Mouse (Mus musculus) midbrain, embryonic 16.5 days (tissue): ENCODE results near the gene Shtn1. TPM values are rescaled to one million over a fixed set of nuclear protein-coding genes. Genes with fewer than 3 reads are reported as not detected.

Experiments used
- ATAC-seq: fragments of 200-750 bp; cut with Nextera tagmentation; 2 replicates; pipeline ENCODE4 v1.8.0; 2017; ENCODE audit warnings: moderate TSS enrichment
- H3K27ac ChIP-seq: fragments of 300-500 bp; sonication (generic); 2 replicates; pipeline ENCODE4 v1.5.1; 2014; ENCODE audit warnings: mild to moderate bottlenecking, low read length, mixed read lengths
- H3K27me3 ChIP-seq: fragments of 300-500 bp; sonication (generic); 2 replicates; pipeline ENCODE4 v1.6.1; 2014; ENCODE audit warnings: low read depth, low read length, mixed read lengths; ENCODE audit not compliant: control insufficient read depth, insufficient read depth
- H3K36me3 ChIP-seq: fragments of 300-500 bp; sonication (generic); 2 replicates; pipeline ENCODE4 v1.6.1; 2014; ENCODE audit warnings: mild to moderate bottlenecking, low read length, moderate library complexity, mixed read lengths; ENCODE audit not compliant: control insufficient read depth, insufficient read depth
- H3K4me1 ChIP-seq: fragments of 300-500 bp; sonication (generic); 2 replicates; pipeline ENCODE4 v1.6.1; 2014; ENCODE audit warnings: mild to moderate bottlenecking, low read length, mixed read lengths; ENCODE audit not compliant: control insufficient read depth, insufficient read depth
- H3K4me2 ChIP-seq: fragments of 300-500 bp; sonication (generic); 2 replicates; pipeline ENCODE4 v1.6.1; 2014; ENCODE audit warnings: mild to moderate bottlenecking, low read length, mixed read lengths
- H3K4me3 ChIP-seq: fragments of 300-500 bp; sonication (generic); 2 replicates; pipeline ENCODE4 v1.5.1; 2014; ENCODE audit warnings: low read depth, mild to moderate bottlenecking, low read length, moderate library complexity, mixed read lengths
- H3K9ac ChIP-seq: fragments of 300-500 bp; sonication (generic); 2 replicates; pipeline ENCODE4 v1.6.1; 2014; ENCODE audit warnings: low read depth, low read length, mixed read lengths
- H3K9me3 ChIP-seq: fragments of 300-500 bp; sonication (generic); replicated peaks from 2 replicates; pipeline ENCODE4 v1.6.1; 2014; ENCODE audit warnings: mild to moderate bottlenecking, low read length, mixed read lengths; ENCODE audit not compliant: control insufficient read depth, poor library complexity, severe bottlenecking
- WGBS: fragments of 180-500 bp; shearing (Covaris S2); extraction: QIAGEN DNeasy Blood & Tissue Kit; methylation state at CpG from one replicate; pipeline ENCODE4 v1.1.7; 2014; 5-methylcytosine and 5-hydroxymethylcytosine counted together
- polyA plus RNA-seq: library from polyadenylated mRNA; unstranded; fragments of >200 nt; fragmentation: Nextera tagmentation; extraction: Ambion mirVana; gene quantifications from 2 replicates; pipeline ENCODE4 v1.2.1, GENCODE M21; 2015

The Shtn1 gene
- 56.5 and 63.4 TPM in 2 replicates for polyA plus RNA-seq

DNA sequence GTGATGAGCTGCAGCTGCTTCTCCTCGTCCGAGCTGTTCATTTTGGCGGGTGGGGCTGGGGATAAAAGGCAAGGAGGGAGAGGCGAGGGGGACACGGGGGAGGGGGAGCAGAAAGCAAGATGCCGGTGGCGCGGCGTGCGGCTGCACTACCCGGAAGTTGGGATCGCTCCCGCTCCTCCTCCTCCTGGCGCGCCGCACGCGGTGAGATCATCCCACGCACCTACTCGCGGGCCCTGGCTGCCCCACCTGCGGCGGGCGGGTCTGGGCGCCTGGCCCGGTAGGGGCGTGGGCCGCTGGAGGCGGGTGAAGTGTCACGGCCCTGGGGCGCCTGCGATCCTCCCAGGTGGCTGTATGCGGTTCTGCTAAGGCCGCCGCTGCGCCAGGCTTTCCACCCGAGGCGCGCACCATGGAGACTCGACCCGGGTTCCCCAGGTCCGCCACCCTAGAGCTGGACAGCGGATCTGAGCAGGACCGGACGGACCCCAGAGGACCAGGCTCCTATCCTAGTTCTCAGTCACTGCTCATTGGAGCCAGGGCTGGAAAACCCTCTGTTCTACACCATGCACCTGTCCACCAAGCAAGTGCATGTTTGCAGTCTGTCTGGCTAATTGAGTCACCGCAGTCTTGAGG lies at the start of gene Shtn1:
TSS of gene Shtn1 (minus strand) at position 629 of the 630 bp plus-strand sequence.
- peak; percentile 93 for ATAC-seq
- H3K27ac ChIP-seq = peak within 1 kb of the TSS; percentile 76
- H3K4me1 ChIP-seq = peaks cover 12% of the 10 kb centered on the region
- H3K9me3 ChIP-seq = no peaks in the 10 kb centered on the region
- WGBS = under 1% methylated on average over 38 of the region's 46 CpGs
- no peaks in the 10 kb centered on the region for H3K36me3 ChIP-seq
- H3K27me3 ChIP-seq = no peaks in the 10 kb centered on the region
- peak within 1 kb of the TSS; percentile 79 for H3K4me3 ChIP-seq
- peak within 1 kb of the TSS; percentile 91 for H3K9ac ChIP-seq
- peak within 1 kb of the TSS; percentile 66 for H3K4me2 ChIP-seq

DNA sequence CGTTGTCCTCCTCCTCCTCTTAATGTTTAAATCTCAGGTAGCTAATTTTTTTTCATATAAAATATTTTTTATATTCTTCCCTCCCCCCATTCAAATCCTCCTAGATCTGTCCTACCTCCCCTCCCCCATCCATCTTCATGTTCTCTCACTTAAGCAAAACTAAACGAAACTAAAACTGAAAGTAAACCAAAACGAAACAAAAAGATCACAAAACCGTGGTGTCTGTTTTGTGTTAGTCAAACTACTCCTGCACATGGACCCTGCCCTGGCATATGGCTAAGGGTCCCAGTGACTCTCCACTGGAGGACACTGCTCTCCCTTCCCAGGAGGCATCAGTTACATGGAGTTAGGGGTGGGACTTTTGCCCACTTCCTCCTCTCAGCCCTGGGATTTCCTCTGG lies 38.3 kb upstream of the Shtn1 start:
- H3K9ac ChIP-seq = no peak overlapping the region
- WGBS = 81% methylated on average over 4 of the region's 4 CpGs
- no peaks in the 10 kb centered on the region for H3K36me3 ChIP-seq
- no peak overlapping the region for H3K4me3 ChIP-seq
- H3K9me3 ChIP-seq = no peaks in the 10 kb centered on the region
- H3K4me1 ChIP-seq = peaks cover 2% of the 10 kb centered on the region; the same call in 1 of the 2 replicates
- ATAC-seq = no peak
- H3K4me2 ChIP-seq = no peak overlapping the region
- H3K27ac ChIP-seq = no peak overlapping the region
- no peaks in the 10 kb centered on the region for H3K27me3 ChIP-seq

DNA sequence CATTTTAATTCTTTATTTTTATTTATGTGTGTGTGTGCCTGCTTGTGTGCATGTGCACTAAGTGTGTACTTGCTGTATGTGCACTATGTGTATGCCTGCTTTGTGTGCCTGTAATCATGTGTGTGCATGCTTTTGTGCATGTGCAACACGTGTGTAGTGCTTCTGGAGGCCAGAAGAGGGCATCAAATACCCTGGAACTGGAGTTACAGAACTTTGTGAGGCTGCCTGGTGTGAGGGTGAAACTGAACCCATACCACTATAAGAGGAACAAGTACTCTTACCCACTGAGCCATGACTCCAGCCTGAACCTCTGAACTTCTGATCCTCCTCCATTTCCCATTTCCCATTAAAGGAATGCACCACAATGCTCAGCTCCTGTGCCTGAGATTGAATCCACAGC lies 34.0 kb upstream of the Shtn1 start:
- H3K36me3 ChIP-seq = no peaks in the 10 kb centered on the region
- no peaks in the 10 kb centered on the region for H3K9me3 ChIP-seq
- H3K4me1 ChIP-seq = peaks cover 2% of the 10 kb centered on the region; the same call in 1 of the 2 replicates
- WGBS = 61% methylated on average over 1 of the region's 1 CpGs
- H3K27me3 ChIP-seq = no peaks in the 10 kb centered on the region
- H3K9ac ChIP-seq = no peak overlapping the region
- H3K4me2 ChIP-seq = no peak overlapping the region
- no peak overlapping the region for H3K27ac ChIP-seq
- no peak for ATAC-seq
- no peak overlapping the region for H3K4me3 ChIP-seq

DNA sequence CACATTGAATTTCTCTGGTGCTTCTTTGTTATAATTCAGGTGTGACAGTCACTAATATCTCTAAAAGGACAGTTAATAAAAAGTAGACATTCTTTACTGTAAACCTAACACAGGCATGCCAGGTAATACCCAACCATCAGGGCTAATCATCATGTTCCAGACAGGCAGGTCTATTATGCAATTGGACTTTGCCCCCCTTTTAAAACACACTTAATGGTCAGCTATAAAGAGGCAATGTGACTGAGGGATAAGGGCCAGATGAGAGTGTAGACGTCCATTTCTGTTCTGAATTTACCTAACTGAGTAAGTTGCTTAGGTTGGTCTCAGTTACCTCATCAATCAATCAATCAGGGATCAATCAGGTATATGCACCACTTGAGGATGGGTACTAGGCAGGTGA lies 22.4 kb upstream of the Shtn1 start:
- ATAC-seq = no peak
- H3K9ac ChIP-seq = no peak overlapping the region
- H3K4me1 ChIP-seq = no peaks in the 10 kb centered on the region
- no peaks in the 10 kb centered on the region for H3K36me3 ChIP-seq
- WGBS = 79% methylated on average over 1 of the region's 1 CpGs
- no peak overlapping the region for H3K27ac ChIP-seq
- no peak overlapping the region for H3K4me3 ChIP-seq
- no peaks in the 10 kb centered on the region for H3K27me3 ChIP-seq
- H3K4me2 ChIP-seq = no peak overlapping the region
- H3K9me3 ChIP-seq = peaks cover 4% of the 10 kb centered on the region; the same call in 1 of the 2 replicates

DNA sequence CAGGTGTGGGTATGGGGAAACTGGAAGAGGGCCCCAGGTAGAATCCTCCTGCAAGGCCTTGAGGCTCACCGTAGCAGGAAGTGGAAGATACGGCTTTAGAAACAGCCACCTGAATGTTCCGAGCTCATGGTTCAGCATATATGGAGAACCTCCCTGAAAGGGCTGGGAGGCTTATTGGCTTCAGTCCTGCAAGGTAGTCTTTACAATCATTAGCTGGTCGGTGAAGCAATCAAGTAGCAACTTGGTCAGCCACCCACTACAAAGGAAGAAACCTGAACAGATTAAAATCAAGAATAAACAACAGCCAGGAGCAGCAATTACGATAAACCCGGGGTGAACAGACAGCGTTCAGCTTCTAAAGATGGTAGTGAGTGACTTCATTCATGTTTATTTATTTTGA lies 16.4 kb upstream of the Shtn1 start:
- H3K9me3 ChIP-seq = no peaks in the 10 kb centered on the region
- H3K9ac ChIP-seq = no peak overlapping the region
- WGBS = 92% methylated on average over 7 of the region's 7 CpGs
- no peaks in the 10 kb centered on the region for H3K36me3 ChIP-seq
- no peak overlapping the region for H3K27ac ChIP-seq
- H3K4me3 ChIP-seq = no peak overlapping the region
- ATAC-seq = no peak
- H3K4me1 ChIP-seq = no peaks in the 10 kb centered on the region
- H3K27me3 ChIP-seq = no peaks in the 10 kb centered on the region
- no peak overlapping the region for H3K4me2 ChIP-seq

DNA sequence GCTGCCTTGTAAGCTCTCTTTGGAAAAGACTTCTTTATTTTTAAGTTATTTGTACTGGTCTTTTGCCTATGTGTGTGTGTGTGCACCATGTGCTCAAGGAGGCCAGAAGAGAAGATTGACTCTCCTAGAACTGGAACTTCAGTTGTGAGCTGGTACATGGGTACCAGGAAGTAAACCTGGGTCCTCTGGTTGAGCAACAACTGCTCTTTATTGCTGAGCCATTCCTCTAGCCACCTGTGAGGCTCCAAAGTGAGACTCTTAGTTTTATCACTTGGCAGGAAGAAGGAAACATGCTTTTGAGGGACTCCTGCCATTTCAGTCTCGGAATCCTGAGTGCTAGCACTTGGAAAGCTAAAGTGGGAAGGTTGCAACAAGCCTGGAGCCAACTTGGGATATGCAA lies 14.4 kb upstream of the Shtn1 start:
- H3K4me2 ChIP-seq = no peak overlapping the region
- ATAC-seq = no peak
- H3K4me3 ChIP-seq = no peak overlapping the region

DNA sequence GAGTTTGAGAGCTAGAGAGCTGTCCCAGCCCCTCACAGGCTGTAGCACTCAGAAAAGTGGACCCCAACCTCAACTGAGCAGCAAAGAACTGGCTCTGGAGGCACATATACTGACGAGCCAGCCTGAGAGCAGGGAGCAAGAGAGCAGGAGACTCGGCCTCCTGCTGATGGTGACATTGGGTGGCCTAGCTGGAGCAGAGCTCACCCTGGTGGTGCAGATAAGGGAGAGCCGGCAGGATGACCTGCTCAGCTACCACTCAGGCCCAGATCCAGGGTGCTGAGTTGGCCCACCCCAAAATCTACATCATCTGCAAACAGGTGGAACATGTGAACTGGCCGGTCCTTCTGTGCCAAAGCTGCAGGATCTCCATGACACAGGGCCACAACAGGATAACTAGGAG lies 8.4 kb upstream of the Shtn1 start:
- Histone ChIP-seq H3K4me2 (no peak overlapping the region), H3K9ac (no peak overlapping the region), H3K36me3 (no peaks in the 10 kb centered on the region), H3K9me3 (no peaks in the 10 kb centered on the region), H3K27ac (no peak overlapping the region), H3K4me1 (no peaks in the 10 kb centered on the region), H3K4me3 (no peak overlapping the region), H3K27me3 (no peaks in the 10 kb centered on the region)
- WGBS = 57% methylated on average over 4 of the region's 4 CpGs
- no peak for ATAC-seq

More for the DNA sequence above, 14.4 kb upstream of the Shtn1 start:
- H3K9ac ChIP-seq = no peak overlapping the region
- WGBS = 59% methylated on average over 1 of the region's 1 CpGs
- no peaks in the 10 kb centered on the region for H3K4me1 ChIP-seq
- H3K36me3 ChIP-seq = no peaks in the 10 kb centered on the region
- H3K9me3 ChIP-seq = no peaks in the 10 kb centered on the region
- H3K27me3 ChIP-seq = no peaks in the 10 kb centered on the region
- H3K27ac ChIP-seq = no peak overlapping the region

DNA sequence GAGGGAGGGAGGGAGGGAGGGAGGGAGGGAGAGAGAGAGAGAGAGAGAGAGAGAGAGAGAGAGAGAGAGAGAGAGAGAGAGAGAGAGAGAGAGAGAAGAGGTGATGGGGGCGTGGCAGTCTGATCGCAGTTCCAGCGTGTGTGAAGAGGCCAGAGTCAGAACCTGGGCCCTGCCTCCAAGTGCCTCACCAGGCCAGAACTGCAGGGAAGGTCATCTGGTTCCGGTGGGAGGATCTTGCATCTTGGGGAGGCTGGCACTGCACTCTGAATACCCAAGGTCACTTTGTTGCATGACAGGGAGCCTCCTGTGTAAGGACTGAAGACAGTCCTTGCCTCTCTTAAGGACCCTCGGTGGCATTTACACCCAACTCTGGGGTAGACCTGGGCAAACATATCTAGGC lies 231 bp upstream of the Shtn1 start:
- H3K9me3 ChIP-seq = no peaks in the 10 kb centered on the region
- ATAC-seq = 0 out of 2 replicates have a peak, but pooled peaks have one; percentile 32
- H3K4me1 ChIP-seq = peaks cover 12% of the 10 kb centered on the region
- no peaks in the 10 kb centered on the region for H3K36me3 ChIP-seq
- peak overlapping the region; percentile 28; the same call in 1 of the 2 replicates for H3K9ac ChIP-seq
- H3K27me3 ChIP-seq = no peaks in the 10 kb centered on the region
- no peak overlapping the region for H3K27ac ChIP-seq
- H3K4me2 ChIP-seq = peak overlapping the region; percentile 66
- peak overlapping the region; percentile 79 for H3K4me3 ChIP-seq
- WGBS = 12% methylated on average over 5 of the region's 5 CpGs

DNA sequence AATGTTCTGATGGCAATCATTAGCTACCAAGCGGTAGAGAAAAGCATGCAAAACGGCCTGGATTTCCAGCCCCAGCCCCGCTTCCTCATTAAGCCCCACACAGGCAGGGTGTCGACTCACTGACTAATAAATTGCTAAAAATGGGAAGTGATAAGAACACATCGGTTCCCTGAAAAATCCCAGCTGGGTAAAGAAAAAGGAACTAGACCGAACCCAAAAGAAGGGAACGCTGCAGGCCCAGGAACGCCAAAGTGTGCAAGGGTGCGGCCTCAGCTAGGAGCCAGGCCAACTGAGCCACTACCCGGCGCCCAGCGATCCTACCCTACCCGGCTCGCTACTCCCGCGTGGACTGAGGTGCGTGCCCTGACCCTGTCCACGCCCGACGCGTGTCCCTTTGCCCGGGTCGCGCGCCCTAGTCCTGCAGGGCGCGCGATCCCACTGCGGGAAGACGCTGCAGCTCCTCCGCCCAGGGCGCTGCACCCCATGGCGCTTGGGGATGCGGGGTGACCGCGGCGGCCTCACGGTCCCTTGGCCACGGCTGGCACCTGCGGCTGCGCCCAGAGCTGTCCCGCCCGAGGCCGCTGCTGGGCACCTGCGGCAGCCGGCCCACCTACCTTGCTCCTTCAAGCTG lies 944 bp downstream of the Shtn1 start:
- 3% methylated on average over 46 of the region's 46 CpGs for WGBS
- peak overlapping the region; percentile 76 for H3K27ac ChIP-seq
- peak; percentile 69 for ATAC-seq

More for the DNA sequence above, 944 bp downstream of the Shtn1 start:
- H3K27me3 ChIP-seq = no peaks in the 10 kb centered on the region
- H3K9ac ChIP-seq = peak overlapping the region; percentile 91
- H3K36me3 ChIP-seq = no peaks in the 10 kb centered on the region
- peak overlapping the region; percentile 66 for H3K4me2 ChIP-seq
- peak overlapping the region; percentile 79 for H3K4me3 ChIP-seq
- peaks cover 12% of the 10 kb centered on the region for H3K4me1 ChIP-seq
- H3K9me3 ChIP-seq = no peaks in the 10 kb centered on the region
